In genomic region chr10:30843438-30844190, GRCm38 (mm10) we compare ENCODE assay signal across 8 mouse cellular contexts. TPM values are rescaled to one million over a fixed set of nuclear protein-coding genes. Genes with fewer than 3 reads are reported as not detected.
A peak's percentile ranks its signal among the peaks of the same experiment; 100 is the strongest.
DNase-seq lines count a peak whose midpoint lies in the region; ATAC-seq lines count a peak whose summit lies in the region.

No protein-coding gene starts in this region.

- H3K4me1 ChIP-seq in heart, embryonic 11.5 days (ENCODE audit: control insufficient read depth, insufficient read depth, low read length) = peaks cover 9% of the 10 kb centered on the region
- peaks cover 25% of the 10 kb centered on the region for H3K4me1 ChIP-seq in kidney, embryonic 16.5 days (ENCODE audit: insufficient read depth, low read length)

- H3K36me3 ChIP-seq in heart, embryonic 11.5 days (ENCODE audit: control insufficient read depth, insufficient read depth, low read length) = no peaks in the 10 kb centered on the region
- no peaks in the 10 kb centered on the region for H3K36me3 ChIP-seq in kidney, embryonic 16.5 days (ENCODE audit: insufficient read depth, low read length)

- H3K27ac ChIP-seq in heart, embryonic 11.5 days (ENCODE audit: low read depth, low read length) = peak overlapping the region; percentile 87
- peak overlapping the region; percentile 45 for H3K27ac ChIP-seq in kidney, embryonic 16.5 days (ENCODE audit: low read length)

- peak overlapping the region; percentile 66 for H3K4me2 ChIP-seq in heart, embryonic 11.5 days
- peak overlapping the region; percentile 93 for H3K4me2 ChIP-seq in kidney, embryonic 16.5 days (replicated peaks; ENCODE audit: low read depth, low read length)

- H3K9me3 ChIP-seq in heart, embryonic 11.5 days (replicated peaks; ENCODE audit: control insufficient read depth, low read length) = no peaks in the 10 kb centered on the region
- H3K9me3 ChIP-seq in kidney, embryonic 16.5 days (ENCODE audit: low read length) = no peaks in the 10 kb centered on the region

- WGBS in heart, embryonic 11.5 days (ENCODE audit: insufficient replicate concordance) = under 1% methylated on average over 21 of the region's 21 CpGs
- under 1% methylated on average over 21 of the region's 21 CpGs for whole genome bisulfite sequencing in kidney, embryonic 16.5 days

- intact Hi-C loops in heart, postnatal 25 days (cut with DNase I) = loop anchor here (10.0 kb wide), 2 partner anchors 761 to 1479 kb away; partner anchors contain the start of genes Rnf146 and Rnf217
- intact Hi-C loops in gastrocnemius, postnatal 36 days (cut with DNase I) = no loop called here

- peak overlapping the region; percentile 74 for H3K4me3 ChIP-seq in heart, embryonic 11.5 days (ENCODE audit: low read depth, low read length)
- peak overlapping the region; percentile 64 for H3K4me3 ChIP-seq in kidney, embryonic 16.5 days (ENCODE audit: low read length)

- H3K27me3 ChIP-seq in heart, embryonic 11.5 days (ENCODE audit: control insufficient read depth, insufficient read depth, low read length) = no peaks in the 10 kb centered on the region; the same call in 1 of the 2 replicates
- H3K27me3 ChIP-seq in kidney, embryonic 16.5 days (ENCODE audit: insufficient read depth, low read length) = peaks cover 12% of the 10 kb centered on the region; the same call in 1 of the 2 replicates

- DNase-seq in heart, adult 18-20 months = peak; percentile 19 to 51
- no peak for DNase-seq in heart, postnatal 25 days (ENCODE audit: low spot score)
- peak; percentile 21 for DNase-seq in cerebellum, adult 9-10 months
- DNase-seq in lung, postnatal 10 days = peak; percentile 25
- DNase-seq in right cerebral cortex, postnatal 25 days = peak; percentile 47
- no peak for DNase-seq in gastrocnemius, postnatal 36 days

- ATAC-seq in heart, embryonic 11.5 days (replicated peaks; ENCODE audit: insufficient number of reproducible peaks, low FRiP score, low TSS enrichment) = no peak
- ATAC-seq in kidney, embryonic 16.5 days (ENCODE audit: low FRiP score, low TSS enrichment) = no peak

- H3K9ac ChIP-seq in heart, embryonic 11.5 days (ENCODE audit: low read depth, low read length) = peak overlapping the region; percentile 80
- H3K9ac ChIP-seq in kidney, embryonic 16.5 days (replicated peaks; ENCODE audit: low read length) = peak overlapping the region; percentile 53

RNA-seq across cellular contexts. Expression of gene Hey2, which starts 1.0 kb away (rescaled TPM):
- 1 to 10 TPM; 4.3 to 4.4 TPM for total RNA-seq in heart, adult 18-20 months (2021)
- 1 to 10 TPM; 5.9 to 6.4 TPM for total RNA-seq in heart, postnatal 25 days (2021)
- polyA plus RNA-seq in heart, embryonic 11.5 days (2014; fragmentation: Nextera tagmentation; extraction: Ambion mirVana) = 23.2 and 29.9 TPM in 2 replicates
- polyA plus RNA-seq in kidney, embryonic 16.5 days (2015; fragmentation: Nextera tagmentation; extraction: Ambion mirVana) = 5.7 and 6.0 TPM in 2 replicates
- under 1 TPM; 0.37 to 0.43 TPM for total RNA-seq in gastrocnemius, postnatal 36 days (2021)

RNA-seq across cellular contexts. Expression of gene Ncoa7, which starts 40.5 kb away (rescaled TPM):
- 1 to 10 TPM; 4.0 to 4.6 TPM for total RNA-seq in heart, adult 18-20 months (2021)
- total RNA-seq in heart, postnatal 25 days (2021) = 1 to 10 TPM; 4.2 to 5.3 TPM
- 10.1 and 11.4 TPM in 2 replicates for polyA plus RNA-seq in heart, embryonic 11.5 days (2014; fragmentation: Nextera tagmentation; extraction: Ambion mirVana)
- polyA plus RNA-seq in kidney, embryonic 16.5 days (2015; fragmentation: Nextera tagmentation; extraction: Ambion mirVana) = 16.9 and 17.5 TPM in 2 replicates
- total RNA-seq in gastrocnemius, postnatal 36 days (2021) = 1 to 10 TPM; 2.1 to 2.5 TPM

Comparison
In these comparisons a context has a peak if more than half of its experiments do, and no peak if none do; other contexts are left out.
1. DNase-seq: peak in heart, adult 18-20 months (2 of 2), cerebellum, adult 9-10 months (single experiment), lung, postnatal 10 days (single experiment) and right cerebral cortex, postnatal 25 days (single experiment); none in heart, postnatal 25 days (single experiment) and gastrocnemius, postnatal 36 days (0 of 2).